In genomic region chr17:25520492-25520891, GRCm38 (mm10) we compare ENCODE assay signal across 24 mouse cellular contexts. TPM values are rescaled to one million over a fixed set of nuclear protein-coding genes. Genes with fewer than 3 reads are reported as not detected.
DNase-seq lines count a peak whose midpoint lies in the region; ATAC-seq and TF ChIP-seq lines count a peak whose summit lies in the region.
"Had no signal": no experiment of that assay in that cellular context is flagged by ENCODE, and none has a peak within 500 bp of the region (broad histone marks: within the 10 kb centered on the region; RNA-seq: fewer than 3 reads in every experiment).

No protein-coding gene starts in this region.

- ATAC-seq in hindbrain, postnatal 0 days, result no peak; the same call in 1 of the 2 replicates
- no peak for ATAC-seq in hindbrain, embryonic 14.5 days (ENCODE audit: low FRiP score)
- ATAC-seq in embryonic facial prominence, embryonic 14.5 days (ENCODE audit: low read depth), result peak; percentile 60
- ATAC-seq in limb, embryonic 11.5 days (ENCODE audit: insufficient number of reproducible peaks, low FRiP score, low TSS enrichment, low read depth), result peak; percentile 51; the same call in 1 of the 2 replicates
- ATAC-seq: activated CD4-positive, CD25-positive, alpha-beta regulatory T cell, adult 4 months; Patski had no signal

- H3K27me3 ChIP-seq in hindbrain, postnatal 0 days (ENCODE audit: insufficient read depth, low read length), result no peaks in the 10 kb centered on the region
- H3K27me3 ChIP-seq in hindbrain, embryonic 14.5 days (ENCODE audit: control insufficient read depth, insufficient read depth, low read length), result no peaks in the 10 kb centered on the region
- peaks cover 5% of the 10 kb centered on the region; the same call in 1 of the 2 replicates for H3K27me3 ChIP-seq in embryonic facial prominence, embryonic 10.5 days (replicated peaks; ENCODE audit: low read depth, poor library complexity, severe bottlenecking)
- H3K27me3 ChIP-seq in embryonic facial prominence, embryonic 14.5 days (replicated peaks; ENCODE audit: control insufficient read depth, insufficient read depth, low read length), result no peaks in the 10 kb centered on the region
- no peaks in the 10 kb centered on the region for H3K27me3 ChIP-seq in limb, embryonic 11.5 days (ENCODE audit: control insufficient read depth, insufficient read depth, low read length)
- H3K27me3 ChIP-seq: Patski had no signal

- H3K27ac ChIP-seq in hindbrain, postnatal 0 days, result 0 out of 2 replicates have a peak overlapping the region, but pooled peaks have one; percentile 32
- H3K27ac ChIP-seq in hindbrain, embryonic 14.5 days, result no peak overlapping the region
- peak overlapping the region; percentile 75 for H3K27ac ChIP-seq in embryonic facial prominence, embryonic 10.5 days (replicated peaks)
- no peak overlapping the region; the same call in 1 of the 2 replicates for H3K27ac ChIP-seq in embryonic facial prominence, embryonic 14.5 days (replicated peaks; ENCODE audit: low read depth, low read length)
- H3K27ac ChIP-seq in limb, embryonic 11.5 days (replicated peaks; ENCODE audit: low read depth, low read length), result no peak overlapping the region
- H3K27ac ChIP-seq: heart, embryonic 13.5 days had no signal

- H3K36me3 ChIP-seq in hindbrain, postnatal 0 days (ENCODE audit: insufficient read depth, low read length), result no peaks in the 10 kb centered on the region
- H3K36me3 ChIP-seq in hindbrain, embryonic 14.5 days (replicated peaks; ENCODE audit: control insufficient read depth, insufficient read depth), result no peaks in the 10 kb centered on the region
- H3K36me3 ChIP-seq in embryonic facial prominence, embryonic 10.5 days (replicated peaks), result no peaks in the 10 kb centered on the region
- no peaks in the 10 kb centered on the region for H3K36me3 ChIP-seq in embryonic facial prominence, embryonic 14.5 days (ENCODE audit: control insufficient read depth, insufficient read depth, low read length)
- H3K36me3 ChIP-seq in limb, embryonic 11.5 days (ENCODE audit: control insufficient read depth, insufficient read depth, low read length), result no peaks in the 10 kb centered on the region
- H3K36me3 ChIP-seq: heart, embryonic 13.5 days had no signal

- H3K4me1 ChIP-seq in hindbrain, postnatal 0 days (ENCODE audit: insufficient read depth, low read length), result peaks cover 5% of the 10 kb centered on the region; the same call in 1 of the 2 replicates
- 0 out of 2 replicates have a peak, but pooled peaks cover 7% of the 10 kb centered on the region for H3K4me1 ChIP-seq in hindbrain, embryonic 14.5 days (replicated peaks; ENCODE audit: control insufficient read depth, insufficient read depth, low read length)
- H3K4me1 ChIP-seq in embryonic facial prominence, embryonic 10.5 days, result peaks cover 46% of the 10 kb centered on the region
- H3K4me1 ChIP-seq in embryonic facial prominence, embryonic 14.5 days (ENCODE audit: control insufficient read depth, insufficient read depth, low read length), result peaks cover 16% of the 10 kb centered on the region
- peaks cover 13% of the 10 kb centered on the region for H3K4me1 ChIP-seq in limb, embryonic 11.5 days (ENCODE audit: control insufficient read depth, insufficient read depth, low read length)

- 39% methylated on average over 8 of the region's 9 CpGs for WGBS in hindbrain, postnatal 0 days
- 48% methylated on average over 9 of the region's 9 CpGs for WGBS in hindbrain, embryonic 14.5 days
- 41% methylated on average over 9 of the region's 9 CpGs for WGBS in embryonic facial prominence, embryonic 10.5 days
- 26% methylated on average over 7 of the region's 9 CpGs for WGBS in embryonic facial prominence, embryonic 14.5 days
- WGBS in limb, embryonic 11.5 days, result 13% methylated on average over 9 of the region's 9 CpGs

- H3K9me3 ChIP-seq in hindbrain, postnatal 0 days (ENCODE audit: low read length), result no peaks in the 10 kb centered on the region
- no peaks in the 10 kb centered on the region for H3K9me3 ChIP-seq in hindbrain, embryonic 14.5 days (ENCODE audit: control insufficient read depth, low read length)
- no peaks in the 10 kb centered on the region for H3K9me3 ChIP-seq in embryonic facial prominence, embryonic 10.5 days
- H3K9me3 ChIP-seq in embryonic facial prominence, embryonic 14.5 days (ENCODE audit: control insufficient read depth, low read length), result no peaks in the 10 kb centered on the region
- no peaks in the 10 kb centered on the region for H3K9me3 ChIP-seq in limb, embryonic 11.5 days (ENCODE audit: control insufficient read depth, low read length)
- H3K9me3 ChIP-seq: heart, embryonic 13.5 days had no signal

- no peak for TF ChIP-seq CTCF in hindbrain, postnatal 0 days (IDR thresholded peaks at IDR 0.05; ENCODE audit: low read depth)

- H3K4me3 ChIP-seq in hindbrain, postnatal 0 days (ENCODE audit: low read length), result no peak overlapping the region
- no peak overlapping the region for H3K4me3 ChIP-seq in hindbrain, embryonic 14.5 days (replicated peaks; ENCODE audit: low read length)
- H3K4me3 ChIP-seq in embryonic facial prominence, embryonic 10.5 days, result no peak overlapping the region
- no peak overlapping the region for H3K4me3 ChIP-seq in embryonic facial prominence, embryonic 14.5 days (ENCODE audit: low read depth, low read length)
- no peak overlapping the region for H3K4me3 ChIP-seq in limb, embryonic 11.5 days (ENCODE audit: low read depth, low read length)
- H3K4me3 ChIP-seq: heart, embryonic 13.5 days; myocyte had no signal

- H3K4me2 ChIP-seq in hindbrain, postnatal 0 days (ENCODE audit: low read depth, low read length), result no peak overlapping the region
- H3K4me2 ChIP-seq in hindbrain, embryonic 14.5 days (replicated peaks), result no peak overlapping the region
- H3K4me2 ChIP-seq in embryonic facial prominence, embryonic 14.5 days (ENCODE audit: low read depth, low read length), result no peak overlapping the region
- H3K4me2 ChIP-seq in limb, embryonic 11.5 days (ENCODE audit: low read depth, severe bottlenecking), result peak overlapping the region; percentile 7; the same call in 1 of the 2 replicates
- H3K4me2 ChIP-seq: heart, embryonic 13.5 days; liver, embryonic 11.5 days; midbrain, embryonic 11.5 days had no signal

- intact Hi-C loops in gastrocnemius, postnatal 14 days (cut with DNase I; ENCODE audit: low total_unique reads), result no loop called here

- no peak overlapping the region for H3K9ac ChIP-seq in hindbrain, postnatal 0 days (replicated peaks; ENCODE audit: low read length)
- H3K9ac ChIP-seq in hindbrain, embryonic 14.5 days, result no peak overlapping the region
- H3K9ac ChIP-seq in embryonic facial prominence, embryonic 14.5 days (ENCODE audit: low read depth, low read length), result no peak overlapping the region
- H3K9ac ChIP-seq in limb, embryonic 11.5 days (ENCODE audit: low read length), result no peak overlapping the region
- H3K9ac ChIP-seq: heart, embryonic 13.5 days had no signal

- DNase-seq in hindbrain, postnatal 0 days (ENCODE audit: low spot score), result peak; percentile 18
- no peak for DNase-seq in hindbrain, embryonic 14.5 days (ENCODE audit: low spot score)
- DNase-seq in embryonic facial prominence, embryonic 10.5 days (ENCODE audit: low spot score), result peak; percentile 37
- peak; percentile 69 for DNase-seq in embryonic facial prominence, embryonic 14.5 days (ENCODE audit: low spot score)
- DNase-seq in limb, embryonic 11.5 days (ENCODE audit: low spot score), result no peak
- no peak for DNase-seq in frontal cortex, postnatal 14 days (ENCODE audit: low spot score in 2 of 2)
- DNase-seq in adrenal gland, postnatal 25 days, result no peak
- no peak for DNase-seq in gastrocnemius, postnatal 14 days
- DNase-seq: adrenal gland, postnatal 14 days; cerebellum, adult 2 months; heart, postnatal 36 days; lung, adult 2 months; lung, postnatal 4 days; thymus, postnatal 14 days had no signal

RNA-seq across cellular contexts. Expression of gene Sstr5, which starts 23.4 kb away (rescaled TPM):
- total RNA-seq in hindbrain, postnatal 0 days (2014; rRNA removed), result 2.3 and 2.5 TPM in 2 replicates
- 0.84 and 1.2 TPM in 2 replicates for polyA plus RNA-seq in hindbrain, postnatal 0 days (2015; fragmentation: Nextera tagmentation; extraction: Ambion mirVana)
- polyA plus RNA-seq in hindbrain, embryonic 14.5 days (2014; fragmentation: Nextera tagmentation; extraction: Ambion mirVana), result 0.47 and 0.76 TPM in 2 replicates
- 0.13 and 0.21 TPM in 2 replicates for polyA plus RNA-seq in embryonic facial prominence, embryonic 10.5 days (2016; fragmentation: Nextera tagmentation; extraction: Ambion mirVana)
- not detected in 2 replicates for polyA plus RNA-seq in embryonic facial prominence, embryonic 14.5 days (2014; fragmentation: Nextera tagmentation; extraction: Ambion mirVana)
- 0.17 TPM in 1 of 2 replicates, not detected in the other for polyA plus RNA-seq in limb, embryonic 11.5 days (2014; fragmentation: Nextera tagmentation; extraction: Ambion mirVana)
- 0.21 TPM in 1 of 2 replicates, not detected in the other for total RNA-seq in adrenal gland, postnatal 25 days (2021)
- not detected for total RNA-seq in gastrocnemius, postnatal 14 days (2021)
- total RNA-seq: adrenal gland, postnatal 14 days; gastrocnemius, postnatal 4 days; heart, postnatal 36 days had no signal
- polyA plus RNA-seq: activated CD4-positive, CD25-positive, alpha-beta regulatory T cell, adult 4 months; C2C12; kidney, embryonic 14.5 days; liver, embryonic 11.5 days; midbrain, embryonic 11.5 days; myocyte; Patski; spleen, adult 2 months had no signal

RNA-seq across cellular contexts. Expression of gene Sox8, which starts 50.0 kb away (rescaled TPM):
- 52.1 and 54.5 TPM in 2 replicates for total RNA-seq in hindbrain, postnatal 0 days (2014; rRNA removed)
- 28.9 and 31.5 TPM in 2 replicates for polyA plus RNA-seq in hindbrain, postnatal 0 days (2015; fragmentation: Nextera tagmentation; extraction: Ambion mirVana)
- 18.5 and 20.1 TPM in 2 replicates for polyA plus RNA-seq in hindbrain, embryonic 14.5 days (2014; fragmentation: Nextera tagmentation; extraction: Ambion mirVana)
- polyA plus RNA-seq in embryonic facial prominence, embryonic 10.5 days (2016; fragmentation: Nextera tagmentation; extraction: Ambion mirVana), result 12.5 and 13.1 TPM in 2 replicates
- 15.8 and 18.0 TPM in 2 replicates for polyA plus RNA-seq in embryonic facial prominence, embryonic 14.5 days (2014; fragmentation: Nextera tagmentation; extraction: Ambion mirVana)
- polyA plus RNA-seq in limb, embryonic 11.5 days (2014; fragmentation: Nextera tagmentation; extraction: Ambion mirVana), result 7.1 and 8.8 TPM in 2 replicates
- total RNA-seq in adrenal gland, postnatal 25 days (2021), result 0.52 and 1.1 TPM in 2 replicates
- total RNA-seq in gastrocnemius, postnatal 14 days (2021), result 1 to 10 TPM; 7.2 to 8.8 TPM

RNA-seq across cellular contexts. Expression of gene Lmf1, which starts 58.4 kb away (rescaled TPM):
- 38.1 and 45.1 TPM in 2 replicates for total RNA-seq in hindbrain, postnatal 0 days (2014; rRNA removed)
- 21.4 and 22.4 TPM in 2 replicates for polyA plus RNA-seq in hindbrain, postnatal 0 days (2015; fragmentation: Nextera tagmentation; extraction: Ambion mirVana)
- polyA plus RNA-seq in hindbrain, embryonic 14.5 days (2014; fragmentation: Nextera tagmentation; extraction: Ambion mirVana), result 22.4 and 24.9 TPM in 2 replicates
- 26.3 and 26.6 TPM in 2 replicates for polyA plus RNA-seq in embryonic facial prominence, embryonic 10.5 days (2016; fragmentation: Nextera tagmentation; extraction: Ambion mirVana)
- polyA plus RNA-seq in embryonic facial prominence, embryonic 14.5 days (2014; fragmentation: Nextera tagmentation; extraction: Ambion mirVana), result 27.3 and 30.1 TPM in 2 replicates
- polyA plus RNA-seq in limb, embryonic 11.5 days (2014; fragmentation: Nextera tagmentation; extraction: Ambion mirVana), result 22.5 and 23.8 TPM in 2 replicates
- total RNA-seq in adrenal gland, postnatal 25 days (2021), result 41.0 and 41.5 TPM in 2 replicates
- total RNA-seq in gastrocnemius, postnatal 14 days (2021), result 10 to 100 TPM; 13.1 to 13.8 TPM

Comparison
In these comparisons a context has a peak if more than half of its experiments do, and no peak if none do; other contexts are left out.
1. DNase-seq: peak in hindbrain, postnatal 0 days (single experiment), embryonic facial prominence, embryonic 10.5 days (single experiment) and embryonic facial prominence, embryonic 14.5 days (single experiment); none in hindbrain, embryonic 14.5 days (single experiment), limb, embryonic 11.5 days (single experiment), frontal cortex, postnatal 14 days (0 of 2), adrenal gland, postnatal 25 days (single experiment) and gastrocnemius, postnatal 14 days (single experiment).
2. H3K27ac ChIP-seq: peak in hindbrain, postnatal 0 days (single experiment) and embryonic facial prominence, embryonic 10.5 days (single experiment); none in hindbrain, embryonic 14.5 days (single experiment), embryonic facial prominence, embryonic 14.5 days (single experiment) and limb, embryonic 11.5 days (single experiment).
3. ATAC-seq: peak in embryonic facial prominence, embryonic 14.5 days (single experiment) and limb, embryonic 11.5 days (single experiment); none in hindbrain, postnatal 0 days (single experiment) and hindbrain, embryonic 14.5 days (single experiment).